Mouse (Mus musculus): ENCODE measurements around the gene Glyctk.

Gene Glyctk

GRCm38 (mm10) chr9:106192024-106192423, 34.1 kb upstream of the Glyctk start:
- ChIA-PET POLR2A (interaction anchor here (0.6 to 23.6 kb wide), 28 partner anchors 8 to 356 kb away, joined by 3 to 761 read pairs (median 7); partner anchors contain the start of genes Wdr82 (in 4 of the 4), Twf2 (in 2 of the 4), Acy1 (in 1 of the 4) and Poc1a (in 1 of the 4)), CTCF (interaction anchor here in 2 of 4 experiments (0.9 to 4.7 kb wide), 6 partner anchors 11 to 230 kb away, joined by 3 to 22 read pairs (median 4); partner anchors contain the start of genes Poc1a (in 1 of the 2) and Twf2 (in 1 of the 2))

DNA sequence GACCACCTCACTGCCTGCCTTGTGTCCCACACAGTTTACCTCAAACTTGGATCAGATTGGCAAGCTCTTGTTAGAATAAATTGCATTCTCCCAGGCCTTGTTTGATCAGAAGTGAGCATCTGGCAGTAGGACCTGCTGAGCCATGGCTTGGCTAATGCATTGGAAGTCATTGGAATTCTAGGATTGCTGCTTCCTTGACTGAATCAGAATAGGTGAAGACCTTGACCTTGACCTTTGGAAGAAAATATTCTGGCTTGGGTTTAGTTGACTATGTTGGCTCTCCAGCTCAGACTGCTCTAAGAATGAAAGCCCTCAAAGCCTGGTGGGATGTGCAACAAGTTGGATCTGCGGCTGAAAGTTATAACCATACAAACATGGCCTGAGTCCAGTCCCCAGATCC, 33.4 kb upstream of the Glyctk start:
- POLR2A ChIA-PET = interaction anchor here (0.6 to 23.6 kb wide), 29 partner anchors 8 to 383 kb away, joined by 3 to 761 read pairs (median 7); partner anchors contain the start of genes Wdr82 (in 4 of the 4), Ppm1m (in 2 of the 4), Twf2 (in 2 of the 4) and Acy1 (in 1 of the 4)
- CTCF ChIA-PET = interaction anchor here in 3 of 4 experiments (0.6 to 4.7 kb wide), 4 partner anchors 20 to 1622 kb away, joined by 3 to 22 read pairs (median 4); no protein-coding TSS in a partner anchor

DNA sequence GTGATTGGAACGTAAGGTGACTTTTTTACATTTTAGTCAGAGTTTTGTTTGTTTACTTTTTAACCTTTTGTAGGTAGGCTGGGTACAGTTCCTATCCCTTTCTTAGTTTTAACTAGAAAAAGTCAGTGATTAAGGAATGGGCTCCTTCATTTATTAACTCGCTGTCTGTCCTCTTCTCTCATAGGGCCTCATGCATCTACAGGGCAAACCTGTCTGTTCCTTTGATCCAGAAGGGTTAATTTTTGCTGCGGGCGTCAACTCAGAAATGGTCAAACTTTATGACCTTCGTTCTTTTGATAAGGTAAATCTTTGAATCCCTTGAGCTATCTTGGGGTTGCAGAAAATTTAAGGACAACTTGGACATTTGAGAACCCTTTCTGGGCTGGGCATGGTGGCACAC, 26.1 kb upstream of the Glyctk start:
- POLR2A ChIA-PET = interaction anchor here in 3 of 4 experiments (0.9 to 23.6 kb wide), 13 partner anchors 3 to 246 kb away, joined by 3 to 761 read pairs (median 4); partner anchors contain the start of genes Wdr82 (in 2 of the 3) and Twf2 (in 1 of the 3)
- CTCF ChIA-PET = interaction anchor here in 1 of 4 experiments (0.5 kb wide), 1 partner anchor 10 kb away, joined by 4 read pairs; no protein-coding TSS in a partner anchor

DNA sequence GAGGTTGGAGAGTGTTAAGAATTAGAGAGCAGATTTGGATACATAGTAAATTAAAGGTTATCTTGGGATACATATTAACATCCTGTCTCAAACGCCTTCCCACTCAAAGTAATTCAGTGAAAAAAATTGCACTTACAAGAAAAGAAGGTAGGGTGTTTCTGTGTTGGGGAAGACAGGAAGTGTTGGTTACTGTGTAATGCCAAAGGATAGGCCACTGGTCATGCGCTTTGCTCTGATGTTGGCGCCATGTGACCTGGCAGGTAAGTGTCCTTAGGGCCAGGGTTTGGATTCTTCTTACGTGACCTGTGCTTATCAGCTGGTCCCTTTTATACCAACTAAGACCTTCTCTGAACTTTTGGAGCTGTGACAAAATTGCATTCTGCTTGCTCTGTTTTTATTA, 24.2 kb upstream of the Glyctk start:
- CTCF ChIA-PET = interaction anchor here in 2 of 4 experiments (0.6 to 1.3 kb wide), 4 partner anchors 11 to 89 kb away, joined by 3 to 4 read pairs (median 3); no protein-coding TSS in a partner anchor
- POLR2A ChIA-PET = interaction anchor here in 3 of 4 experiments (0.6 to 23.6 kb wide), 14 partner anchors 5 to 43 kb away, joined by 3 to 761 read pairs (median 14); partner anchors contain the start of genes Wdr82 (in 3 of the 3), Ppm1m (in 1 of the 3) and Twf2 (in 1 of the 3)

- ChIA-PET POLR2A (interaction anchor here (0.6 to 23.6 kb wide), 23 partner anchors 4 to 188 kb away, joined by 3 to 761 read pairs (median 6); partner anchors contain the start of genes Wdr82 (in 4 of the 4), Ppm1m (in 1 of the 4) and Twf2 (in 1 of the 4)), CTCF (interaction anchor here in 2 of 4 experiments (0.6 to 1.3 kb wide), 6 partner anchors 8 to 33 kb away, joined by 3 to 10 read pairs (median 3); partner anchors contain the start of genes Ppm1m (in 1 of the 2) and Wdr82 (in 1 of the 2))
Observed at GRCm38 (mm10) chr9:106179964-106180363, 22.0 kb upstream of the Glyctk start.

DNA sequence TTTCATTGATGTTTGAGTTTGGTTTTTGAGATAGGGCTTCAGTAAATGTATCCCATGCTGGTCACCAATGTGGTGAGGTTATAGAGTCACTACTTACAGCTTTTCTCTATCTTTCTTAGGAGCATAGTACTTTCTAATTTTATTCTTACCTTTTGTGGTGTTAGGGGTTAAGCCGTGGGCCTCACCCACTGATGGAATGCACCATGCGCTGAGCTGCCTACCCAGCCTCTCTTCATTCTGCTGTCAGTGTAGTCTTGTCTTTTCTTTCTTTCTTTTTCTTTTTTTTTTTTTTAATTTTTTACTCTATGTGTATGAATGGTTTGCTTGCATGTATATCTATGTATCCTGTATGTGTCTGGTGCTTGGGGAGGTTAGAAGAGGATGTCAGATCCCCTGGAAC, 21.5 kb upstream of the Glyctk start:
- ChIA-PET POLR2A (interaction anchor here (0.6 to 23.6 kb wide), 24 partner anchors 4 to 188 kb away, joined by 3 to 761 read pairs (median 6); partner anchors contain the start of genes Wdr82 (in 4 of the 4), Poc1a (in 1 of the 4), Ppm1m (in 1 of the 4) and Twf2 (in 1 of the 4)), CTCF (interaction anchor here in 2 of 4 experiments (0.6 to 1.3 kb wide), 7 partner anchors 8 to 643 kb away, joined by 3 to 10 read pairs (median 3); partner anchors contain the start of gene Wdr82 (in 1 of the 2))

GRCm38 (mm10) chr9:106177799-106178198, 19.9 kb upstream of the Glyctk start:
- ChIA-PET CTCF (interaction anchor here in 3 of 4 experiments (0.6 to 2.2 kb wide), 7 partner anchors 12 to 107 kb away, joined by 3 to 20 read pairs (median 5); no protein-coding TSS in a partner anchor), POLR2A (interaction anchor here (0.6 to 23.6 kb wide), 28 partner anchors 2 to 478 kb away, joined by 3 to 761 read pairs (median 6); partner anchors contain the start of genes Twf2 (in 3 of the 4), Wdr82 (in 2 of the 4), Grm2 (in 1 of the 4) and Poc1a (in 1 of the 4))

DNA sequence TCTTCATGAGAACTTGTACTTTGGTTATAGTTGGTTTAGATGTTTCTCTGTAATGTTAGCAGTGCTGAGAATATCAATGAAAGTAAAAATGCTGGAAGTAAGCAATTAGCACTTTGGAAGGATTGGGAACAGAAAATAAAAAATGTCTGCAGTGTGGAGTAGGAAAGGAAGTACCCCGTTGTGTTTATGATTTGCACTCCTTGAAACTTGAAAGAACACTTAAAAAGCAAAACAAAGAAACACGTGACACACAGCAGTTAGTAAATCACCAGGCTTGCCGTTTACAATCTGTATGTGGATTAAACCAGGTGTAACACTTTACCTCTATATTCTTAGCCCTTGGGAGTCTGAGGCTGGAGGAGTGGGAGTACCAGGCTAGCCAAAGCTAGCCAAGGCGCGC, 18.8 kb upstream of the Glyctk start:
- CTCF ChIA-PET = interaction anchor here in 1 of 4 experiments (0.6 to 1.6 kb wide), 2 partner anchors 34 to 278 kb away, joined by 6 to 10 read pairs; no protein-coding TSS in a partner anchor
- POLR2A ChIA-PET = interaction anchor here (0.5 to 23.6 kb wide), 20 partner anchors 1 to 258 kb away, joined by 3 to 761 read pairs (median 10); partner anchors contain the start of genes Twf2 (in 2 of the 4), Wdr82 (in 2 of the 4) and Poc1a (in 1 of the 4)

GRCm38 (mm10) chr9:106175552-106176200, 17.7 kb upstream of the Glyctk start:
- POLR2A ChIA-PET = interaction anchor here in 3 of 4 experiments (0.9 to 23.6 kb wide), 17 partner anchors 0 to 262 kb away, joined by 3 to 761 read pairs (median 8); partner anchors contain the start of genes Acy1 (in 1 of the 3), Poc1a (in 1 of the 3), Rpl29 (in 1 of the 3) and Twf2 (in 1 of the 3)
- CTCF ChIA-PET = interaction anchor here in 1 of 4 experiments (2.4 kb wide), 1 partner anchor 36 kb away, joined by 8 read pairs; no protein-coding TSS in a partner anchor

- ChIA-PET CTCF (interaction anchor here in 3 of 4 experiments (0.6 to 4.8 kb wide), 8 partner anchors 17 to 258 kb away, joined by 3 to 39 read pairs (median 5); no protein-coding TSS in a partner anchor), POLR2A (interaction anchor here (0.7 to 20.2 kb wide), 26 partner anchors 8 to 303 kb away, joined by 3 to 761 read pairs (median 12); partner anchors contain the start of genes Twf2 (in 3 of the 4), Glyctk (in 2 of the 4), Dusp7 (in 1 of the 4) and Parp3 (in 1 of the 4))
Observed at GRCm38 (mm10) chr9:106173363-106173762, 15.4 kb upstream of the Glyctk start.

- ChIA-PET POLR2A (interaction anchor here (0.7 to 20.2 kb wide), 44 partner anchors 9 to 462 kb away, joined by 3 to 761 read pairs (median 8); partner anchors contain the start of genes Glyctk (in 3 of the 4), Dusp7 (in 2 of the 4), Parp3 (in 2 of the 4) and Ppm1m (in 2 of the 4)), CTCF (interaction anchor here in 3 of 4 experiments (0.5 to 4.8 kb wide), 9 partner anchors 16 to 598 kb away, joined by 3 to 39 read pairs (median 3); no protein-coding TSS in a partner anchor)
Observed at GRCm38 (mm10) chr9:106172527-106172926, 14.6 kb upstream of the Glyctk start.

DNA sequence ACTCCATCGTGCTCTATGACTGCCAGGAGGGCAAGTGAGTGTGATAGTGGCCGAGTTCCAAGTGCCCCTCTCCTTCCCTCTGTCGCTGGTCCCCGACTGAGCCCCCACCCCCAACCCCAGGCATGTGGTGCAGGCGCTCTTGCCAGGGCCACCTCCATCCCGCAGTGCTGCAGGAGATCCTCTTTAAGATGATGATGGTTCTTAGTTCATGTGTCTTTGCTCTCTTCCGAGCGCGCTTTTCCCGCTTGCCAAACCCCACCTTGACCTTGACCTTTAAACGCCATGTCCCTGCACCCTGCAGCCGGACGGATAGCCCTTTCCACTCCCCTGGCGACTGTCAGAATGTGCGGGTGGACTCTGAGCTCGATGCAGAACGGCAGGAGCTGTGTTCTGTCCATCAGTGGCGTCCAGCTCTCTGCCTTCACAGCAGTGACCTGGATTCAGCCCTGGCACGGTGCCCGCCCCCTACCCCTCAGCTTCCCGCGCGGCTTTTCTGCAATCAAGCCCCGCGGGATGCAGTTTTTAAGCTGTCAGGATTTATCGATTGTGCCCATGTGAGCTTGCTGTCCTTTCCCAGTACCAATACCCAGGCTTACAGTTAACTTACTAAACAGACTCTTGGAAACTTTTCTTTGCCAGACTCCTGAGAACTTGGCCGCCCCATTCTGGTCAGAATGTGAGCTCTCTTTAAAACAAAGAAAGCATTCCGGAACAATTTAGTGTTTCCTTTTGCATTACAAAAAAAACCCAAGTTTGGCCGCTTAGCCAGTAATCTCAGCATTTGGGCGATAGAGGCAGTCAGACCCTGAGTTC, 13.6 kb upstream of the Glyctk start:
- ChIA-PET CTCF (interaction anchor here in 3 of 4 experiments (0.5 to 4.8 kb wide), 11 partner anchors 9 to 598 kb away, joined by 3 to 39 read pairs (median 5); no protein-coding TSS in a partner anchor), POLR2A (interaction anchor here (0.6 to 20.2 kb wide), 90 partner anchors 8 to 693 kb away, joined by 3 to 761 read pairs (median 4); partner anchors contain the start of genes Acy1 (in 3 of the 4), Glyctk (in 3 of the 4), Ppm1m (in 3 of the 4) and Twf2 (in 3 of the 4))

GRCm38 (mm10) chr9:106170556-106171345, 12.8 kb upstream of the Glyctk start, which contains the start of gene Wdr82:
TSS of gene Wdr82 (plus strand) at chr9:106170928.
- CTCF ChIA-PET = interaction anchor here (0.7 to 4.8 kb wide), 11 partner anchors 9 to 306 kb away, joined by 3 to 39 read pairs (median 5); no protein-coding TSS in a partner anchor
- POLR2A ChIA-PET = interaction anchor here (0.6 to 20.2 kb wide), 99 partner anchors 8 to 773 kb away, joined by 3 to 761 read pairs (median 4); partner anchors contain the start of genes Glyctk (in 3 of the 4), Parp3 (in 3 of the 4), Ppm1m (in 3 of the 4) and Rpl29 (in 3 of the 4)

GRCm38 (mm10) chr9:106169917-106170316, 12.0 kb upstream of the Glyctk start:
- CTCF ChIA-PET = interaction anchor here in 3 of 4 experiments (0.8 to 4.8 kb wide), 8 partner anchors 10 to 89 kb away, joined by 3 to 39 read pairs (median 4); partner anchors contain the start of gene Glyctk (in 1 of the 3)
- POLR2A ChIA-PET = interaction anchor here (0.7 to 20.2 kb wide), 47 partner anchors 10 to 307 kb away, joined by 3 to 761 read pairs (median 8); partner anchors contain the start of genes Glyctk (in 3 of the 4), Rpl29 (in 3 of the 4), Twf2 (in 3 of the 4) and Acy1 (in 2 of the 4)

DNA sequence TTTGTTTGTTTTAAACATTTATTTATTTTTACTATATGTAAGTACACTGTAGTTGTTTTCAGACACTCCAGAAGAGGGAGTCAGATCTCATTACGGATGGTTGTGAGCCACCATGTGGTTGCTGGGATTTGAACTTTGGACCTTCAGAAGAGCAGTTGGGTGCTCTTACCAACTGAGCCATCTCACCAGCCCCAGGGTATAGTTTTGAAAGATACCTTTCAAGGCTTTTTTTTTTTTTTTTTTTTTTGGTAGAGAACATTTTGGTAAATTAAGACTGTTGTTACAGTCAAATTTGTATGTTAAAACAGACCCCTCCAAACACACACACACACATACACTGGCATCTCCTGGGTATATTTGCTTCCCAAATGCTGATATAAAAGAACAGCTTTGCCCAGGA, 11.1 kb upstream of the Glyctk start:
- POLR2A ChIA-PET = interaction anchor here in 3 of 4 experiments (0.7 to 20.2 kb wide), 15 partner anchors 8 to 262 kb away, joined by 5 to 761 read pairs (median 71); partner anchors contain the start of genes Glyctk (in 2 of the 3), Twf2 (in 2 of the 3) and Rpl29 (in 1 of the 3)

More for the DNA sequence above, 11.1 kb upstream of the Glyctk start:
- CTCF ChIA-PET = interaction anchor here in 2 of 4 experiments (1.2 to 4.8 kb wide), 2 partner anchors 10 to 43 kb away, joined by 3 to 39 read pairs; no protein-coding TSS in a partner anchor

Data from embryonic stem cell, embryonic (primary cell).